Mouse (Mus musculus): Measurements from ENCODE around the gene Ccl27a. TPM values are rescaled to one million over a fixed set of nuclear protein-coding genes. Genes with fewer than 3 reads are reported as not detected.

Ccl27a gene
- polyA plus RNA-seq (2014; fragmentation: Illumina TruSeq; extraction: RNeasy Lipid Tissue Mini Kit (QIAGEN cat#74804); ENCODE audit: low read depth, low replicate concordance) = 3.2 TPM

GRCm38 (mm10) chr4:41774002-41774401 lies at the start of gene Ccl27a:
Gene Ccl27a (minus strand): TSS chr4:41774247.

GRCm38 (mm10) chr4:41755338-41756305 lies 18.4 kb downstream of the Ccl27a start, which contains the start of gene Sigmar1:
Gene Sigmar1 (minus strand): TSS chr4:41756157.

GRCm38 (mm10) chr4:41754797-41755337 lies 19.2 kb downstream of the Ccl27a start, which contains the start of gene Galt:
Gene Galt (plus strand): TSS chr4:41755228.

DNA sequence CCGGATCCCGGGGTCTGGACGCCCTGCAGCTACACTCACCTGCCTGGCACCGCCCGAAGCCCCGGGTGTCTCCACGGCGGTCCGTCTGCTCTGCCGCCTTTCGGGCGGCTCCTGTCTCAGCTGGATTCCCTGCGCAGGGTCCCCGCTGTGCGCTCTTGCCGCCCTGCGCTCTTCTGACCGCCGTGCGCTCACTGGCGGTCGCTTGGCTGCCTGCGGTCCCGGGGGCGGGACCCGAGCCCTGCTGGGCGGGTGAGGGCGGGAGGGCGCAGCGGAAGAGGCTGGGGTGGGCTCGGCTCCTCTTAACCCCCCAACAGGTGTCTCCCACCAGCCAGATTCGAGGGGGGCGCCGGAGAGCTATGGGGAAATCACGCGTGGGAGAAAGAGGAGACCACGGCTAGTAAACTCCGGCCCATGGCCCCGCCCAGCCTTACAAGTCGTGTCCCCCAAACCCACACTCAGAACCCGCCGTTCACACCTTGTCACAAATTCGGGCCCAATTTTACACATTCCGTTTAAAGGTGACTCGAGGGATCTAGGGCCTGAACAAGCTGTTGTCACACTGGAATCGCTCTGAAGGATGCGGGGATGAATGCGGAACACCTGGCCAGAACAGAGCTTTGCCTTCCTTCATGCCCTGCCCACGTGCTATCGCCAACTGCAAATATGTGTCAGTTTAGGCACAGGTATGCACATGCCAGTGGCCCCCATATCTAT lies 42.8 kb downstream of the Ccl27a start, which contains the start of gene Arid3c:
Gene Arid3c (minus strand): TSS at position 91 of the 714 bp plus-strand sequence.

GRCm38 (mm10) chr4:41722918-41723351 lies 51.1 kb downstream of the Ccl27a start, which contains the start of gene Dctn3:
Gene Dctn3 (minus strand): TSS chr4:41723170.

Other genes with a start within 250 kb of the Ccl27a start
- gene Fam219a, start 204.7 kb downstream of the Ccl27a start, polyA plus RNA-seq (2014; fragmentation: Illumina TruSeq; extraction: RNeasy Lipid Tissue Mini Kit (QIAGEN cat#74804); ENCODE audit: low read depth, low replicate concordance) = 1.5 TPM
- gene Dnaic1, start 204.5 kb downstream of the Ccl27a start, polyA plus RNA-seq (2014; fragmentation: Illumina TruSeq; extraction: RNeasy Lipid Tissue Mini Kit (QIAGEN cat#74804); ENCODE audit: low read depth, low replicate concordance) = not detected
- not detected for gene Enho, start 133.9 kb downstream of the Ccl27a start, polyA plus RNA-seq (2014; fragmentation: Illumina TruSeq; extraction: RNeasy Lipid Tissue Mini Kit (QIAGEN cat#74804); ENCODE audit: low read depth, low replicate concordance)
- gene Cntfr, start 77.2 kb downstream of the Ccl27a start, polyA plus RNA-seq (2014; fragmentation: Illumina TruSeq; extraction: RNeasy Lipid Tissue Mini Kit (QIAGEN cat#74804); ENCODE audit: low read depth, low replicate concordance) = 0.44 TPM
- gene Il11ra1, start 74.3 kb downstream of the Ccl27a start, polyA plus RNA-seq (2014; fragmentation: Illumina TruSeq; extraction: RNeasy Lipid Tissue Mini Kit (QIAGEN cat#74804); ENCODE audit: low read depth, low replicate concordance) = 19.3 TPM
- gene Rpp25l, start 60.7 kb downstream of the Ccl27a start, polyA plus RNA-seq (2014; fragmentation: Illumina TruSeq; extraction: RNeasy Lipid Tissue Mini Kit (QIAGEN cat#74804); ENCODE audit: low read depth, low replicate concordance) = 0.61 TPM
- gene Dctn3, start 51.1 kb downstream of the Ccl27a start, polyA plus RNA-seq (2014; fragmentation: Illumina TruSeq; extraction: RNeasy Lipid Tissue Mini Kit (QIAGEN cat#74804); ENCODE audit: low read depth, low replicate concordance) = 44.3 TPM
- gene Arid3c, start 43.1 kb downstream of the Ccl27a start, polyA plus RNA-seq (2014; fragmentation: Illumina TruSeq; extraction: RNeasy Lipid Tissue Mini Kit (QIAGEN cat#74804); ENCODE audit: low read depth, low replicate concordance) = not detected
- 1.1 TPM for gene Galt, start 19.0 kb downstream of the Ccl27a start, polyA plus RNA-seq (2014; fragmentation: Illumina TruSeq; extraction: RNeasy Lipid Tissue Mini Kit (QIAGEN cat#74804); ENCODE audit: low read depth, low replicate concordance)
- gene Sigmar1, start 18.1 kb downstream of the Ccl27a start, polyA plus RNA-seq (2014; fragmentation: Illumina TruSeq; extraction: RNeasy Lipid Tissue Mini Kit (QIAGEN cat#74804); ENCODE audit: low read depth, low replicate concordance) = 20.7 TPM
- not detected for gene Gm21541, start 129.4 kb upstream of the Ccl27a start, polyA plus RNA-seq (2014; fragmentation: Illumina TruSeq; extraction: RNeasy Lipid Tissue Mini Kit (QIAGEN cat#74804); ENCODE audit: low read depth, low replicate concordance)
- gene Gm20878, start 167.3 kb upstream of the Ccl27a start, polyA plus RNA-seq (2014; fragmentation: Illumina TruSeq; extraction: RNeasy Lipid Tissue Mini Kit (QIAGEN cat#74804); ENCODE audit: low read depth, low replicate concordance) = 0.93 TPM
- gene Fam205a4, start 191.8 kb upstream of the Ccl27a start, polyA plus RNA-seq (2014; fragmentation: Illumina TruSeq; extraction: RNeasy Lipid Tissue Mini Kit (QIAGEN cat#74804); ENCODE audit: low read depth, low replicate concordance) = 0.40 TPM

Measured in kidney, adult 10 weeks (tissue).